Mouse (Mus musculus) mature B cell (primary cell): ENCODE results near the gene Adamts15.

Experiments used
- in situ Hi-C: fragments of 300-500 bp; cut with MboI; formaldehyde crosslinking; loops from 2 replicates; pipeline ENCODE4 v1.14.3; 2019

Gene Adamts15

DNA sequence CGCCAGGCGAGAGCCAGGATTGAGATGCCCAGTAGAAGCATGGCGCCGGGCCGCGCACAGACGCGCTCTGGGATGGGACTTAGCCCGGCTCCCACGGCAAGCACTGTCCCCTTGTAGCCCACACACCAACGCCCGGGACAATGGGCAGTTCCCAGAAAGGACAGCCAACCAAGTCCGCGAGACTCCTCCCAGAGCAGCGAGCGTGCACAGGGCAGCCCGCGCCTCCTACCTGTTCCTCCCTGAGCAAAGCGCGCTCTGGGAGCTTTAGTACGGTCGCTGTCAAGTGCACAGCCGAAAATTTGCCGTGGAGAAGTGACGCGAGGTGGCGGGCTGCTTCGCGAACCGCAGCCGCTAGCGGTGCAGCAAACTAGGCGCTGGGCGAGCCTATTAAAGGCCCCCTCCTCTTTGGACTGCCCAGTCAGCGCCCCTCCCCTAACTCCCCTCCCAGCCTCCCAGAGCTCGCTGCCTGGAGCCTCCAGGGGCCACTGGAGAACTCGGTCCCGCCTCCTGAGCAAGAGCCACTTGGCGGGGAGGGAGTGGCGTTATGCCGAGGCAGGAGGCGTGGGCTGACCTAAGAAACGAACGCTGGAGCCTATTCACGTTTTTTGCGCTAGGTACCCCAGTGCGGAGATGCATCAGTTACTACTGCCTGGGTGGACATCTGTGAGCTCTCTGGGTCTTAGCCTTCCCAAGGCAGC, at the start of gene Adamts15:
Gene Adamts15, minus strand, starts transcription at position 256 of the 698 bp plus-strand sequence.
- in situ Hi-C loops = no loop called here

DNA sequence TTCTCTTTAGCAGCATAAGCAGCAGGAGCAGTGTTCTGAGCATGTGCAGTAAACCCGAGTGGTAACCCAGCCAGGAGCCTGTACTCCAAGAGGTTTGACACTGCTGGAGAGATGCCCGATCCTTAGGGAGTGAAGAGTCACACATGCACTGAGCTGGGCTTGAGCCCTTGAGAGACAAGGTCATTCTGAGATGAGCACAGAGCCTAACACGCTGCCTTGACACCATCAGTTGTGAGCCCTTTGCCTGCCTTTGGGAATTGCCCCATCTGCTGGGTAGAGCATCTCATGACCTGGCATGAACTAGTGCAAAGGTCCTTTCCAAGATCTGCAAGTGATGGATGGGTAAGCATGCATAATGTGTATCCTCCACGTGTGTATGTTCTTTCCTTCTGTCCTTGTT, 49.7 kb upstream of the Adamts15 start:
- in situ Hi-C loops = no loop called here

DNA sequence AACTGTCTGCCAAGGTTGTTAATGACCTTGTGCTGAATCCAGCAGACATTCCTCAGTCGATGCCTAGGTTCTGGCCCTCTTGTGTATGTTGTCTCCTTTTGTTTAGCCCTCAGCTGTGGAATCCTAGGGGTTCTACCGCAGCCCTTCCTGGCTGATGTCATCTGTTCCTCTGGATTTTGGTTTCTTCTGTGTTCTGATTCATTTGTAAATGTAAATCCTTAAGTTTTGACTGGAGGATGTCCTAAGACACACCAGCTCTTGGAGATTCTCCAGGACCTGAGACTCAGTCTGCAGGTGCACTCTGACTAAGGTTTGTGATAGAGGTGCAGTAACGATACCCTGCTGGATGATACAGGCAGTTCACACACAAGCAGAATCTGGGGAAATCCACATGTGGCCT, 47.7 kb upstream of the Adamts15 start:
- in situ Hi-C loops = no loop called here

DNA sequence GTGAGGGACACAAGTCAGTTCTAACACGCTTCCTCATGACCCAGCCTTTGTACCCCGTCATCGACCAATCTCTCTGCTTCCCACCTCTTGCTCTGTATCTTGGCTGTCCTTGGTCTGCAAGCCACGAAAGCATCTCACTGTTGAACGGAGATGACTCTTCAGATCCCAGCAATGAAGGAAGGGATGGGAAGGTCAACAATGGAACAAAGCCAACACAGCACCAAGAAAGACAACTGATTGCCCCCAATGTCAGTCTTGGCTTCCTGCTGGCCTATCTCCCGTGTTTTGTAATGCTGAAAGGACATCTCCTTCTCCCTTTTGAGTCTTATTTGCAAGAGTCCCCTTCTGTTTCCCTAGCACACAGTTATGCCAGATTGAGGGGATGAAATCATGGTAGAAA, 45.9 kb upstream of the Adamts15 start:
- in situ Hi-C loops = no loop called here

DNA sequence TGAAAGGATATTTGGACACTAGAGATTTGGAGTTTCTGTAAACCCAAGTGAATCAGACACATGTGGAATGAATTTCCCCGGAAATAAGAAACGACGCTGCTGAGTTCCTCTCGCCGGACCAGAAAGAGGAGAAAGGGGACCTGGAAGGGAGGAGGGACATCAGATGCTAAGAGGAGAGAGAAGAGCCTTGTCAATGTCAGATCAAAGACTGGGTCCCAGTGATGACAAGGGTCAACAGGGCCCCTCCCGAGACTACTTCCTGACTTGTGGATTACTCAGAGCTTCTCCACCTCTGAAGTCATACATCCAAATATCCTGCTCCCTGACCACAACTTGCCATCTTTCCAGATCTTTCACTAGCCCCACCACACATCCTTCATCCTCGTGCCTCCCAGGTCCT, 44.6 kb upstream of the Adamts15 start:
- in situ Hi-C loops = no loop called here

DNA sequence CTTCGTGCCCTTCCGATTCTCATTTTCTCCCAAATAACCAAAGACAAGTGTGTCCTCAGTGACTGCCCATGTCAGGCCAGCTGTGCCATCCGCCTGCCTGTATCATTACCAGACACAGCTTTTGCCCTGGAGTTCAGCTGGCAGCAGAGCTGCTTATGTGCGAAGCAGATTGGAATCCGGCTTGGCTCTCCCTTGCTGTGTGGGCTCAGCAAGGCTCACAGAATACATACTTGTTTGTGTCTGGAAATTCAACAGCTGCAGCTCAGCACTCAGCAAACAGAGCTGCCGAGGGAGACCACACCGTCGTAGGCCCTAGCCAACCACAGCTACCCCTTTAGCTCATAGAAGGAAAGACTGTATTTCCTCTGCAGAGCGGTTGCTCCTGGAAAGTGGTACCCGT, 42.4 kb upstream of the Adamts15 start:
- in situ Hi-C loops = no loop called here

DNA sequence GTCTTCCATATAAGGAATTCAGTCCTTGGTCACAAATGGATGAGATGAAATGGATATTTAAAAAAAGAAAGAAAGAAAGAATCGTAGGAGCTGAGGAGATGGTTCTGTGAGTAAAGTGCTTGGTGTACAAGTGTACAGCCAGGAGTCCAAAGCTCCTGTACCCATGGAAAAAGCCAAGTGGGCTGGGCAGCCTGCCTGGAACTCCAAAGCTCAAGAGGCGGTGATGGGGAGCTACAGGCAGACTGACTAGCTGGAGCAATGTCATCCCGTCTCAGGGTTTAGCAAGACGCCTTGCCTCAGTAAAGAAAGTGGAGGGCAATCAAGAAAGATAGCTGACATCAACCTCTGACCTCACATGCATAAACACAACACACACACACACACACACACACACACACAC, 41.5 kb upstream of the Adamts15 start:
- in situ Hi-C loops = no loop called here

DNA sequence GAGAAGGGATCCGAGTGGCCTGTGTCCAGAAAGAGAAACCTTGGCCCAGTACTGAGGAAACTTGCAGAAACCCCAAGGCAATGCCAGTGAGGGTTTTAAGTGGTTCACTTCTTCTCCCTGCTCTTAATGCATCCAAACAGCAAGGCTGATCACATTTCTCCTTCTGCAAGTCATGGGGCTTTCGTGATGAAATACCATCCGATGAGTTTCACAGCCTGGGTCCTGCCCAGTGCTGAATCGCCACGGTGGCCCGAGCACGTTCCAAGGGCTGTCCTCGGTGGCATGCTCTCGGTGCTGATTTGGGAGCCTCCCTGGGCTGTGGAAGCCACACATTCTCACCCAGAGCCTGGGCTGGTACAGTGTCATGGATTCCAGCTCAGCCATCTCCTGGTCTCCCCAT, 33.0 kb upstream of the Adamts15 start:
- in situ Hi-C loops = no loop called here

DNA sequence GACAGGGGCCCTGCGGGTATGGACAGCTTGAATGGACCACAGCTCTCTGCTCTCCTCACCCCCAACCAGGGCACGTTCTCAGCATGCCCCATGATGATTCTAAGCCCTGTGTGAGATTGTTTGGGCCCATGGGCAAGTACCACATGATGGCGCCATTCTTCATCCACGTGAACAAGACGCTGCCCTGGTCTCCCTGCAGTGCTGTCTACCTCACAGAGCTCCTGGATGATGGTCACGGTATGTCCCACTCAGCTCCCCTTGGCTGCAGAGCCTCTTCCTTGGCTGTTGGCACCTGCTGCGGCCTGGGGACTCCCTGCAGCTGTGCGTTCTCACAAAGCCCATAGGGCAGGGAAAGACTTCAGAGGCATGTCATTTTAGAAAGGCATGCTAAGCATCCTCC, 31.0 kb upstream of the Adamts15 start:
- in situ Hi-C loops = no loop called here

DNA sequence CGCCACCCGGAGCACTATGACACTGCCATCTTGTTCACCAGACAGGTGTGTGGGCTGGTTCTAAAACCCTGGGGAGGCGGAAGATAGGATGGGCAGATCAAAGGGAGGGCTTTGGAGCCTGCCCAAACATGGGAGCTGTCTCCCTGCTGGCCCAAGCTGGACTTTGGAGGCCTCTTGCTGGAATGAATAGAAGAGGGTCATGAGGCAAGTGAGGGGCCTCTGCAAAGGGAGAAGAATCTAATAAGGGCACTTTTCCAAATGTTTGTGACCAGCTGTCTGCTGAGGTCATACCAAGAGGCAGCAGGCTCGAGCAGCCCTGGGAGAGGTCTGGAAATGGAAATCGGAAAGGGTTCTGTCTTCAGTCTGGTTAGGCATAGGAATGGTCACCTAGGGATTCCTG, 29.2 kb upstream of the Adamts15 start:
- in situ Hi-C loops = no loop called here

DNA sequence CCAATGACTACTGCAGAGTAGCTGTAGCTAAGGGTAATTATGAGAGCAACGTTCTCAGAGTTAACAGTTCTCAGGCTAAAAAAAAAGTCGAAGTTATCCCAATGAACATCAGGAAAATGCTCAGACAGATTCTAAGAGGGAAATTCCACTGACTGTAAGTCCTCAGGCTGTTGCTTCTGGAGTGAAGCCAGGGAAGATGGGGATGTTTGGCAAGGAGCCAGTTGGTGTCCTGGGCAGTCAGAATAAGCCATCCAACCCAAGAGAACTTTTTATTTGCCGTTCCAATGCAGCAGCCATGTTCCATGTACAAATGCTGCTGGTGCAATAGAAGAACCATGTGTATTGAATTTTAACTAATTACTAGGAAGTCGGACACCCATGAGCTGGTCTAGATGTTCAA, 28.3 kb upstream of the Adamts15 start:
- in situ Hi-C loops = no loop called here

DNA sequence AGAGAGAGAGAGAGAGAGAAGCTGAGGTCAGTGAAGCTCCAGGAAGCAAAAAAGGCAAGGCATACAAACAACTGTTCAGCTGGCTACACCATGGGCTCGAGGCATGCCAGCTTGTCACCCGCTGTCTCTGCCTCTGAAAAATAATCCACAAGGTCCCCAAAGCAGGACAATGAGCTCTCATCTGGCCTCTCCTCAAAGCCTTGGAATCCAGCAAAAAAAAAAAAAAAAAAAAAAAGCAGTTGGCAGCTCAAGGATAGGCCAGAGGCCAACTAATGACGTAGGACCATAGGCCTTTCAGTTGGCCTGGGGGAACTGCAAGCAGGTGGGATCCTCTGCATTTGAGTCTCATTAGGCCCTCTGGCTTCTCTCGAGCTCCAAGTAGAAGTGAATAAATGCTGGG, 27.7 kb upstream of the Adamts15 start:
- in situ Hi-C loops = no loop called here

DNA sequence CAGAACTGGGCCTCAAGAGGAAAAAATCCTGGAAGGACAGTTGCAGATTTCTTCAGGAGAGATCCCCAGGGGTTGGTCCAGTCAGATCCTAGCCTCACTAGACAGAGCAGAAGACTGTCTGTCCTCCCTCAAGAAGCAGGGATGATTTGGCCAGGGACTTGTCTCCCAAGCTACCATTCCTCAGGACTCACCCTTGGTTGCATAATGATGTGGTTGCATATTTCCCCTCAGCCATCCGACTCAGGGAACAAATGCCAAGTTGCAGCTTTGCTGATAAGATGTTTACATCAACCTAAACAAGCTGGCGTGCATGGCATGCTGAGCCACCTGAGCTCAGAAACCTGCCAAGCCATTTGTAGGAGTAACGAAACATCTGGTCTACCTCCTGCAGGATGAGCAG, 27.2 kb upstream of the Adamts15 start:
- in situ Hi-C loops = no loop called here

DNA sequence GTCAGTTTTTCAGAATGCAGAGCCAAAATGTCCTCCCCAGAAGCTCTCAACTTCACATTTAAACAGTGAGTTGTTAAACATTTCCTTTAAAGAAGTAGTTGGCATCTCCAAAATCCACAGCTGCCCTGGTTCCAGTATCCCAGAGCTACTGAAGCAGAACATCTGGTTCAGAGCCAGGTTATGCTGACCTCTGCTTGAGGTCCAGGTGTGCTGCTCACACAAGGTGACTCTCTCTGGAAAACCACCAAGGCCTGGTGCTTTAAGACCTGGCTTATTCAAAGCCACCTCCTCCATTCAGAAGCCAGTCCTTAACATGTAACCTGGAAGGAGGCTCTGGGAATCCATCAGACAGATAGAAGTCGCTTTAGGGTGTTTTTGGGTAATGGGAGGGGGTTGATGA, 23.0 kb upstream of the Adamts15 start:
- in situ Hi-C loops = no loop called here

DNA sequence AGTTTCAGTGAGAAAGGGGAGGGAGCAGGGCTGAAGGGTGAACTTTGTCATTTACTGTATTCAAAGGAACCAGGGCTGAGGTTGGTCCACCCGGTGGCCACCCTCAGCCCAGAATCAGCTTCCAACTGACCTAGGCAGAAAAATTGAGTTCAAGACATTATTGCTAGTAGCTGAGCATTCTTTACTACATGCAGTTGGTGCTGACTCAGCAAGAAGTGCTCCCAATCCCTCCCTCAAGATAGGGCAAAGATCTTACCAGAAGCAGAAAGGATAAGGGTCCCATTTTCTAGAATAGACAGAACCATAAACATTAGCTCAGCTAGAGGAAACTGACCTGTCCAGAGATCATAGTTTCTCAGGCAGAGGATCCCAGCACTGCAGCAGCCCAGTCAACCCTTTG, 22.0 kb upstream of the Adamts15 start:
- in situ Hi-C loops = no loop called here

DNA sequence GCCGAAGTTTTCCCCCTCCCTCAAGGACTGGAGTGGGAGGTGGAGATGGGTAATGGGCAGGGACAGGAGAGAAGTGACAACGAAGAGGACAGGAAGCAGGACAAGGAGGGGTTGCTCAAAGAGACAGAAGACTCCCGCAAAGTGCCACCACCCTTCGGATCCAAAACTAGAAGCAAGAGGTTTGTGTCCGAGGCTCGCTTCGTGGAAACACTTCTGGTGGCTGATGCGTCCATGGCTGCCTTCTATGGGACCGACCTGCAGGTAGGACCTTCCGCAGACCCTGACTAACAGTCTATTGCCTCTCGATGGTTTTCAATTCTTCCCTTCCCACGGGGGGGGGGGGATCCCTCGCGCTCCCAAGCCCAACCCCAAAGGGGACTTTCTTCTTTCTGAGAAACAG, 21.1 kb upstream of the Adamts15 start:
- in situ Hi-C loops = no loop called here

DNA sequence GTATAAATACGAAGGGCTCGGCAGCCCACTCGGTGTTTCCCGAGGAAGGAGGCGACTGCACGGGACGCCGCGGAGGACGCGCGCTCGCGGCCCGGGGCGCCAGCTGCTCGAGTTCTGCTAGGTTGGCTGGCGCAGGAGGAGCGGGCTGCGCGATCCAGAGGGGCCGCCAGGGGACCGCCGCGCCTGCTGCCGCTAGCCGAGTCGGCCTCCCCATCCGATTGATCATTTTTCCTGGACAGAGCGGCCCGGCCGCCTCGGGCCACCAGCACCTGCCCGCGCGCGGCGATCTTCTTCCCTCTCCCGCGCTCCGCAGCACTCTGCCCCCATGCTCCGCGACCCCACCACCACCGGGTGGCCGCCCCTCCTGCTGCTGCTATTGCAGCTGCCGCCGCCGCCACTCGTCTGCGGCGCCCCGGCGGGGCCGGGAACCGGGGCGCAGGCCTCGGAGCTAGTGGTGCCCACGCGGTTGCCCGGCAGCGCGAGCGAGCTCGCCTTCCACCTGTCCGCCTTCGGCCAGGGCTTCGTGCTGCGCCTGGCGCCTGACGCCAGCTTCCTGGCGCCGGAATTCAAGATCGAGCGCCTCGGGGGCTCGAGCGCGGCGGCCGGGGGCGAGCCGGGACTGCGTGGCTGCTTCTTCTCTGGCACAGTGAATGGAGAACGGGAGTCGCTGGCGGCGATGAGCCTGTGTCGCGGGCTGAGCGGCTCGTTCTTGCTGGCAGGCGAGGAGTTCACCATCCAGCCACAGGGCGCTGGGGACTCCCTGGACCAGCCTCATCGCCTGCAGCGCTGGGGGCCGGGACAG, 20.5 kb upstream of the Adamts15 start, which contains the start of gene Adamts8:
Gene Adamts8, plus strand, starts transcription at position 51 of the 802 bp plus-strand sequence.
- in situ Hi-C loops = no loop called here

DNA sequence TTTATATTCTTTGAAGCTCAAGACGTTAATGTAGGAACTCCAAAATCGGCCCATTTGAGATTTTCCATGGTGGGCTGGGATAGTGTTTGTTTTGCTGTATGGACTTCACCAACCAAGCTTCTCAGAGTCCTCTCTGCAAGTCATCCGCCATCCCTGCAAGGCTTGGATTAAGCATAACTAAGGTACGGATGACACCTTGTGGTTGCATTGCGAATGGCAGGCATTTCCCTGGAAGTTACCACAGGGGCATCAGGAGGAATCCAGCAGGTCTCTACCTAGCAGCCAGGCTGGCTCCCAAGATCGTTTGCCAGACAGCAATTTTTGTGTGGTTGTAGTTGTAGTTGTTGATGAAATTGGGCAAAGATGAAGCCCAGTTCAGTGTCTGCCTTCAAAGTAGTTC, 18.1 kb upstream of the Adamts15 start:
- in situ Hi-C loops = no loop called here

DNA sequence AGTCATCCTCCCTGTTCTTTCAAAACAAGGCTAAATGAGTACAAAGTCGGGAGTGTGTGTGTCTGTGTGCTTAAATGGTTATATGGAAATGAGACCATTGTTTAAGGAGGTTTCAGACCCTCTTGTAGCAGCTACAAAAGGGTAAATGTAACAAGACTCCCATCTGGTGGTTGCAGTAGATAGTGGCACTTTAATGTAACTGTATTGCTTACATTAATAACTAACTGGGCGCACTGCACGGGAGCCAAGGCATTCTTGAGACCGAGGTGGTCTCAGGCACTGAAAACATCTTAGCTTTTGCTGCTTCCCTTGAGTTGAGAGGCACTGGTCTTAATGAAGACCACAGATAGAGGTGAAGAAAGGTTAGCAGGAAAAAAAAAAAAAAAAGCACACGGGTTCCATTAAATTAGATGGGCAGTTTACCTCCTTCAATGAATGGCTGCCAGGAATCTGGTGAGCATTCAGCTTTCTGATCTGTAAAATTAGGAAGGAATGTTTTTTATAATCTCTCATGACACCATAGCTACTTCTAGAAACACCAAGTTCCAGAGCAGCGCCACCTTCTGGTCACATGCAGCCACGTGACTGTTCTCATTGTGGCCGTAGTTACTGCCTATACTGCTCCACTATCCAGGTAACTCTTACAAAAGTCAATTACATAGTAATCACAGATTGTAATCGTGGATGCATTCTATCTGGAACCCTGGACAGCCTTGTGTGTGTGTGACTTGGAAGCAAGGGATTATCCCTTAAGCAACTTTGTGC, 14.6 kb upstream of the Adamts15 start:
- in situ Hi-C loops = no loop called here

DNA sequence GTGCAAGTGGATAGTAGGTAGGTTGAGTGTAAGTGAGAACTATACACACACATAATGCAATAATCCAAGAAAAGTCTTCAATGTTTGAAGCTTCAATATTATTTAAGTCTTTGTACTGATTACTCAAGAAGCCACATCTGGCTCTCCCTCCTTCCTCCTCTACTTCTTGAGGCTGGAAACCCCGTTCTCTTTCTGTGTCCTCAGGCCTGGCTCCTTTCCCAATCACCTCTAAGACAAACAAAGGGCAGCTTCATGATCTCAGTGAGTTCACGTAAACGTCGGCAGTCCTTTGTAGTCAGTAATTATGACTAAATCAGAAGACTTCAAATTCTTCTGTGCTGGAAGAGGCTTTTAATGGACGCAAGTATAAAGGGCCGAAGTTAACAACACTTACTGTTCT, 12.6 kb upstream of the Adamts15 start:
- in situ Hi-C loops = no loop called here

DNA sequence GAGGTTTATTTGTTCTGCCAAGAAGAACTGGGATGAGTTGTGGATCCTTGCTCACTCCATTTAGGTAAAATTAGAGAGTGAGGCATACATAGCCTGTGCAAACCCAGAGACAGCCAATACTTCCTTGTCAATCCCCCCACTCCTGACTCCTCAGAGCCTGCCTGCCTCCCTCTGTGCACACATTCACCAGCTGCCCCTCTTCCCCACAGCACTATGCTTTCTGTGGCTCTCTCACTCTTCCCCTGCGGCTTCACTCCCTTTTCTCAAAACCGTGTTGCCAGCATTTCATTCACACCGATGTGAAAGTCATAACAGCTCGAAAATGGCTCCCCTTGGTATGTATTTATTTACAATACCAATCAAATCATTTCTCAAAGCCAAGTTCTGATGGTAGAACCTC, 10.1 kb upstream of the Adamts15 start:
- in situ Hi-C loops = no loop called here

DNA sequence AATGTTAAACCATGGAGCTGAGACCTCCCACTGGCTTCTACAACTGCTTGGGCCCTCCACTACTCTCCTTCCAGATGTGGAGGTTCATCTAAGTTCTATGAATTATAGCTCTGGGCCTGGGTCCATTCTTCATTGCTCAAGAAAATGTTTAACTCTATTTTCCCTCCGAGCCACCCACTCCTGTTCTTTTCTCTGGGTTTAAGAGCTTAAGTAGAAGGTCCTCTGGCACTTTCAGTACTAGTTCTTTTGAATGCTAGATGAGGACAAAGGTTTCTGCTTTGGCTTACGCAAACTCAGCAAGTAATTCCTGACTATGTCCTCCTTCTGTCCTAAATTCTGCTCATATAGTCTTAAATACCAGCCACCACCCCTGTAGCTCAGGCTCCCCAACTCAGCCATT, 6.5 kb upstream of the Adamts15 start:
- in situ Hi-C loops = no loop called here
